Mouse (Mus musculus) left cerebral cortex, adult 11 months (tissue): ENCODE measurements around the gene Hvcn1.

Experiments
- DNase-seq: peaks from one replicate; pipeline ENCODE4 v3.0.0; 2022; ENCODE audit warnings: low spot score

Gene Hvcn1

GRCm38 (mm10) chr5:122268858-122269604 is 62.4 kb downstream of the Hvcn1 start:
- DNase-seq, result no peak

GRCm38 (mm10) chr5:122272821-122273220 is 66.2 kb downstream of the Hvcn1 start:
- no peak for DNase-seq

DNA sequence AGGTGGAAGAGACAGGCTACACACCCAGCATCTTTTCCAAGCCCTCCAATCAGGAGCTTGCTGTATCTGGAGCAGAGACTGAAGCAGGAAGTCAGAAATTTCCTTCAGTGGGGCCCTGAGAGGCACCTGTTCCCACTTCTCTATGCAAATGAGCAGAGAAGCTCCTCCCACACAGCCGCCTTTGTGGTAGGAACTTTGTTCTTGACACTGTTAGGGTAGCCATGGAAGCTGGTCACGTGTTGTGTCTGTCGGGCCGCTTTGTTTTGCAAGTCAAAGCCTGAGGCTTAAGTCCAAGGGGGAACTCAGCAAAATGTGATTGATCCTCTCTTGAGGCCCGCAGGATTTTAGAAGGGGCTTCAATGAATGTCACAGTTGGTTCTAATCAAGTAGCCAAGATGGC is 68.2 kb downstream of the Hvcn1 start:
- no peak for DNase-seq

DNA sequence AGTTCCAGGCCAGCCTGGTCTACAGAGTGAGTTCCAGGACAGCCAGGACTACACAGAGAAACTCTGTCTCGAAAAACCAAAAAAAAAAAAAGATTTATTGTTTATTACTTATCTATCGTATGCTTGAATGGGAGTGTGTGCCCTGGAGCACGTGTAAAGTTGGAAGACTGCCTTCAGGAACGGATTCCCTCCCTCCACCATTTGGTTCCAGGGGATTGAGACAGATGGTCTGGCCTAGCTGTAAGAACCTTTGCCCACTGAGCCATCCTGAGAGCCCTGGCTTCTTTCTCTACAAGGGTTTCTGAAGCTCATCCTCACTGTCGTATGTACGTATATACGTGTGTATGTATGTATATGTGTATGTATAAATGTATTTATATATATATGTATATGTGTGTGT is 72.3 kb downstream of the Hvcn1 start:
- DNase-seq, result no peak

DNA sequence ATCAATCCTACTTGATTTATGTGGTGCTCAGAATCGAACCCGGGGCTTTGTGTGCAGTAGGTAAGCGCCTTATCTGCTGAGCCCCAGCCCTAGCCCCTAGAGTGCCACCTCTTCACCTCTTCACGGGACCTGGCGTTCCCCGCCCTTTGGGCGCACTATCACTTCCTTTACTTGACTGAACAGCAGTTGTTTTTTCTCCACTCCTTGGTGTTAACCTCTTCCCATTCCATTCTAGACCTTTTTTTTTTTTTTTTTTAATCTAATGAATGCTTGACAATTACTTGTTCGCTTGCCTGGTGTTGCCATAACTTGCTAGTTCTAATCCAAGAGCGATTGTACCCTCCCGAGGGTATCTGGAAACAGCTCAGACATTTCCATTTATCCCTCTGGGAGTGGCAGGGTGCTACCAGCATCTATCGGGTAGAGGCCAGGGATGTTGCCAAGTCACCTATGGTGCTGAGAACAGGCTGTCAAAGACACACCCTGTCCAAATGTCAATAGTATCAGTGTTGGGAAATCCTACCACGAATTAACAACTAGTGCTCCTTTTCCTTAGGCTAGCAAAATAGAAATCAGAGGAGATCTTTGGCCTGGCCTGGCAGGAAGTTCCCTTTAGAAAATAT is 73.3 kb downstream of the Hvcn1 start:
- DNase-seq, result no peak

DNA sequence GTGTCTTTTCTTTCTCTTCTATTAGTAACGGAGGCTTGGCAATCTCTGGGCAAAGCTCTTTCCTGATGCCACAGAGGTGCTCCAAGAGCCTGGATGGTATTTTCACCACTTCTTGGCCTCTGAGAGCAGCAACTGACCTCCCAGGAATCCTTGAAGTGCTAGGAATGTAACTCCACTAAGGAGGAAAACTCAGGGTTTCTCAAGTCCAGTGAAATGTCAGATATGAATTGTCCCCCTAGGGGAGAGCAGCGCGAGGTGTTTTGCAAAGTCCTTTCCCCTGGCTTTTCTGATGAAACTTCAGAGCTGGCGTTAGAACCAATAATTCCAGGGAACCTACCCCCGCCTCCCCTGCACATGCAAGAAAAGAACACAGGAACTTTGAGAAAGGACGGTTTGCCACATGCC is 73.8 kb downstream of the Hvcn1 start:
- no peak for DNase-seq

DNA sequence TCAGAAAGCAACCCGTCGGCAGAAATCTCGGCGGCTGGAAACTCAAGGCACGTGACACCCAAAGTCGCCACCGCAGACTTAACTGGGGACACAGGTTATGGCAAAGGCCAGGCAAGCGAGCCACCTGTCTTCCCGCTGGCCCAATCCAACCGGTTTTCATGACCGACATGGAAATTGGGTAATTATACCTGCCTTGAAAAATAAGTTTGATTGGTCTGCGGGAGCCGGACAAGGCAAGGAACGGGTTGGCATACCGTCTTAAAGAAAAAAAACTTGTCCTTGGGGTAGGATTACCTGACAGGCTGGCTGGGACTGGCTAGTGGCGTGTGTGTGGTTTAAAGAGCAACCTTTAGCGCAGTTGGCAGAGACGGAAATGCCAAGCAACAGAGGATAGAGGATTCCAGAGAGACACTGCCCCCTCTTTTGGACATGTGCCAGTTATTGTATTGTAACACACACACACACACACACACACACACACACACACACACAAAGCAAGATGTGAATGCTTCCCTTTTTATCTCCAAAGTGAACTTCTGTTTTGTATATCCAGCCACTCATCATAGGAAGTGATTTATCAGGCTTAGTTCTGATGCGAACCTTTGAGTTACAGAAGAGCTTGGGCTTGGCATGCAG is 74.3 kb downstream of the Hvcn1 start:
- DNase-seq, result no peak

GRCm38 (mm10) chr5:122283828-122284182 is 77.2 kb downstream of the Hvcn1 start:
- no peak for DNase-seq

GRCm38 (mm10) chr5:122284183-122285028 is 77.8 kb downstream of the Hvcn1 start, which contains the start of gene Pptc7:
Pptc7 (plus strand) TSS chr5:122284365.
- DNase-seq, result peak; percentile 82

DNA sequence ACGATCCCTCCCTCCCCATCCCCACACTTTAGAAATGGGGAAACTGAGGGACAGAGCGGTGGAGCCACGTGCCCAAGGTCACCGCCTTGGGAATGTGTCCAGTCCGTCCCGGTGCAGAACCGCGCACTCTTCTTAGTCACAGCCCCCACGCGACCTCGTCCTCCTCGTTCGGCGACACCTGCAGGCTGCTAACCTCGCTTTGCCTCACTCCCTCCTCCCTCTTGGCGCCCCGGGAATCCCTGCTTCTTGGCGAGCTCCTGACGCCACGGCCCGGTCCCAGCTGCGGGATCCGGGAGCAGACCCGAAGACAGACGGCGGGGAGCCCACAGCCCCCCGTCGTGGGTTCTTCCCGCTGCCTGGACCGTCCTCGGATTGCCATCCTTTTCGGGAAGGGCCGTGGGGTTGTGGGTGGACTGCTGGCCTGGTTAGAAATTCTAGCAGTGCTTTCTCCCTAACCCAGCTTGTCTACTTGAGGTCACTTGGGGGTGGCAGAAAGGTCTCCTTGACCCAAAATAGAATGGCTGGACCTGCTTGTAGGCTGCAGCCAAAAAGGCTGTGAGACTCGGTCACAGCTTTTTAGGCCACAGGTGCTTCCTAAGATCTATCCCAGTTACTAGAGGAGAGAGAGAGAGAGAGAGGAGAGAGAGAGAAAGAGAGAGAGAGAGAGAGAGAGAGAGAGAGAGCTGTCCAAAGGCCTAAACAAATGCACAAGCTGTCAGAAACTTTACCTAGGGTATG is 78.6 kb downstream of the Hvcn1 start:
- no peak for DNase-seq

DNA sequence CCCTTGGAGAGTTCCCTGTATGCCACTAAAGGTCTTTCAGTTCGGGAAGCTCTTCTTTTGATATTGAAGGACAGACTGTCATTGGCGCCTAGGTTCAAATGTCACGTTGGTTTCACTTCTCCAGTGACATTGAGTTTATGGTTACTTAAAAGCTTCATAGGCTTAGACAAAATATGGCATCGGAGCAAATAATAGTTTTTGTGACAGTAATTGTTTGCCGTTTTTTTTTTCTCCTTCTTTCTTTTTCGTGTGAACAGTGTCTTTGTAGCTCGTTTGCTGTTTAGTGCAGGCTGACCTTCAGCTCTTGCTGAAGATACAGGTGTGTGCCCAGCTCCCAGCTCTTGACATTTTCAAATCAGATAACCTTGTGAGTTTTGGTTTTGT is 79.2 kb downstream of the Hvcn1 start:
- DNase-seq, result no peak

- no peak for DNase-seq
Observed at GRCm38 (mm10) chr5:122286191-122286590, 79.6 kb downstream of the Hvcn1 start.

DNA sequence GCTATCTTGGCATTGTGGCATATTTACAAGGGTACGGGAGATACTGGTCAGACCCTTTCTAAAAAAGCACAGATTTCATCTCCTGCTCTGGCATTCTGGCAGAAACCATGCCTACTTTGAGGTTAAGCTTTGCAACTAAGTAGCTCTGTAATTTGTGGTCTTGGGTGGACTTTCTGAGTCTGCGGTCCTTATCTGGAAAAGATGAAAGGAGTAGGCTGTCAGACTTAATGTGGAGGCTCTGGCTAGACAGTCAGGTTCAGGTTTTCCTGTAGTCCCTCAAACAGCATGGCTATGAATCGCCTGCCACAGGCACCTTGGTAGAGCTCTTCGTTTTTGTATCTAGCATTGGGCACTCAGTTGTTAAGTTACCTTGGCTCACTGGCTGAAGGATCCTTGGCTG is 80.4 kb downstream of the Hvcn1 start:
- DNase-seq, result no peak

DNA sequence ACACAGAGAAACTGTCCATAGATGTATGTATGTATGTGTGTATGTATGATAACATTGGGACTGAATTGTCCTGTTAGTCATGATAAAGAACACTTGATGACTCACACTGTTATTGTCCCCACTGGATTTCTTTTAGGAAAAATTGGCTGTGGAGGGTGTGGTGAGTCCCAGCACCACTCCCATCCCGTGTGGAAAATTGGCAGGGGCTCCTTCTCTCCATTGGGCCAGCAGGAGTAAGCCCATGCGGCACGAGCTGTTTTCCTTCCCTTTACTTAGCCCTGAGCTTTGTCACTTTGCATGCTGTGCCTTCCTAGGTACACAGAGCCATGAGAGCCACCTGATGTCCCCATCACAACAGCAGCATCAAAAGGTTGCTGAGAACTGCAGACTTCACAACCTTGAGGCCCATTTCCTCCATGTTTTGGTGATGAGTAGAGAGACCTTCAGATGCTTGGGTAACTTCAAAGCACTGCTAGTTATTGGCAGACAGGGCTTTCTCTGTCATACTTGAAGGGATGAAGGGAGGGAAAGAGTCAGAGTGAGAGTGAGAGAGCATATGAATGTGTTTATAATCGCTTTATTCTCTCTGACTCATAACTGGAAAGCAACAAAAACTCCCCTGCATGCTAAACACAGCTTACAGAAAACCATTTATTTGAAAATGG is 81.7 kb downstream of the Hvcn1 start:
- no peak for DNase-seq

DNA sequence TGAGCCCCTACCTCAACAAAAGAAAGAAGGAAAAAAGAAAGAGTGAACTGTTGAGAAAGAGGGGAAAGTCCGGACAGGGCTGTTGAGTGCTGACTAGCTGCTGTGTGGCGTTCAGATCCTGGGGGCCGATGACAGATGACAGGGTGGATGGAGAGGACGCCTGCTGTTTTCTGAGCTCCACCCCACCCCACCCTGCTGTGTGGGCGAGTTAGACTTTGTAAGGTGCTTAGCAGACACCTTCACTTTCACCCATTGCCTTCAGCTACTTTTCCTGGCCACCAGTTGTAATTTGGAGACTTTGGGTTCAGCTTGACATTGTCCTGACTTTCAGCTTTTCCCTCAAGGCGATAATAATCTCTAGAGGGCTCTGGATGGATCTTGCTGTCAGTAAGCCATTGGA is 84.5 kb downstream of the Hvcn1 start:
- no peak for DNase-seq
